Mouse (Mus musculus): ENCODE measurements around the gene Golga2.

Golga2 gene

DNA sequence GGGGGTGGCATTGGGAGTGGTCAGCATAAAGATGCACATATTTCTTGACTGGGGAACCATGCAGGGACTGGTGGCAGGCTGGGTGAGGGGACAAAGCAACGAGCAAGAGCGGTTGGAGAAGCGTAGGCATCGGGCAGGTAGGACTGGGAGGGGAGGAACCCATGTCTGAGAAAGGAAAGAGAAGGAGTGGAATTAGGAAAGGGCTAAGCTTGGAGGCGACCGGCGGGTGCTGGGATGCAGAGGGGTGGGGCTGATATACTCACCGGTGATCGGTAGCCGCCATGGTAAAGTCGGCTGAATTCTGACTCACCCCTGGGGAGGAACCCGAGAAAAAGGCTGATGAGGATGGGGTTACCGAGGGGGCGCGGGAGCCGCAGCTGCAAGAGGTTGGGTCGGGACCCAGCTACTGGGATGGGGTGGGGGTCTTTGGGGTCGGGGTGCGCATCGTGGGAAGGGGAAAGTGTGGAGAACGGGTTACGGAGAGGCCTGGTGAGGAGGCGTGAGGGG lies at the start of gene Golga2:
Gene Golga2 (plus strand): TSS at position 51 of the 507 bp plus-strand sequence.
- peak; percentile 43 to 76 for DNase-seq (ENCODE audit: low spot score in 2 of 2)

DNA sequence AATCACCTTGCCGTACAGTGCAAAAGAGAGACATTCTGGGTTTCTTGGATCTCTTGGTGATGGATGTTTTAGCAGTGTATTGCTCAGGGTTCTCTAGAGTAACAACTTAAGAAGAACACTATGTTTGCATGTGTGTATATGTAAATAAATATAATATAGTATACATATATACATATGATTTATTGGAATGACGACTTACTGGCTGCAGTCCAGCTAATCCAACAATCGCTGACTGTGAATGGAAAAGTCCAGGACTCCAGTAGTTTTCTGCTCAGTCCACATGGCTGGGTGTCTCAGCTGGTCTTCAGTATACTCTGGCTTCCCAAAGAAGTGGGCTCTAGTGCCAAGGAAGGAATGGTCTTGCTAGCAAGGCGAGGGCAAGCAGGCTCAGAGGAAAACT lies 49.6 kb upstream of the Golga2 start:
- no peak for DNase-seq (ENCODE audit: low spot score in 2 of 2)

DNA sequence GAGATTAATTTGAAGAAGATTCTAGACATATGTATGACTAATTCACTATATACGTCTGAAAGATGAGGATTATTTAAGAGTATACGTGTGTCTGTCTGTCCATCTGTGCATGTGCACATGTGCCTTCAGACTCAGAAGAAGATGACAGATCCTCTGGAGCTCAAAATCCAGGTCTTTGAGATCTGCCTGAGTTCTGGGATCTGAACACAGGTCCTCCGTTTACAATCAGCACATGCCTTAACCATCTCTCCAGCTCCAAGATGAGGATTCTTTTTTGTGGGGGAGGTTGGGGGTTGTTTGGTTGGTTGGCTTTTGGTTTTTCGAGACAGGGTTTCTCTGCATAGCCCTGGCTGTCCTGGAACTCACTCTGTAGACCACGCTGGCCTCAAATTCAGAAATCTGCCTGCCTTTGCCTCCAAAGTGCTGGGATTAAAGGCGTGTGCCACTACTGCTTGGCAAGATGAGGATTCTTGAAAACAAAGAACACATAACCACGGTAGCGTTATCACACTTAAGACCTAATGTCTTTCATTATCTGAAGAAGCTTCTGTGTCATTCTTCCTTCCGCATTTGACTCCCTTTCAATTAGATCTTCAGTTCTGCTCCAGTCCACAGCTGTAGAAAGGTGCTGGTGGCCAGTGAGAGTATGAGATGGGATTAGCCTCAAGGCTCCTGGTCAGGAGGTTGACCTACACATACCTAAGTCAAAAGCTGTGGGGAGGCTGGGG lies 48.3 kb upstream of the Golga2 start:
- DNase-seq (ENCODE audit: low spot score in 2 of 2): no peak

DNA sequence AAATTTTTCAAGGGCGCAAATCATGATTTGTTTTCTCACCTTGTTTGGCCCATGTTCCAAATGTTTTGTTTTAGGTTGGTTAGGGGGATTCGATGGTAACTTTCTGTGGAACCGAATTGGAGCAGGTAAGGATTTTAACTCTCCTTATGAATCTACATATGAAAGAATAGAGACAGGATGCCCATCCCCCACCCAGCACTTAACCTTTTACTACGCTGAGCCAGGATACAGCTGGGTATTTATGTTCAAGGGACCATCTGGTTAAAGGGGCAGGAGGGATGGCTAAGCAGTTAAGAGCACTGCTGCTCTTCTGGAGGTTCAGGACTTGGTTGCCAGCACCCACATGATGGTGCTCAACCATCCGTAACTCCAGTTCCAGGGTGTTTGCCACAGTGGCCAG lies 46.6 kb upstream of the Golga2 start:
- no peak for DNase-seq (ENCODE audit: low spot score in 2 of 2)

DNA sequence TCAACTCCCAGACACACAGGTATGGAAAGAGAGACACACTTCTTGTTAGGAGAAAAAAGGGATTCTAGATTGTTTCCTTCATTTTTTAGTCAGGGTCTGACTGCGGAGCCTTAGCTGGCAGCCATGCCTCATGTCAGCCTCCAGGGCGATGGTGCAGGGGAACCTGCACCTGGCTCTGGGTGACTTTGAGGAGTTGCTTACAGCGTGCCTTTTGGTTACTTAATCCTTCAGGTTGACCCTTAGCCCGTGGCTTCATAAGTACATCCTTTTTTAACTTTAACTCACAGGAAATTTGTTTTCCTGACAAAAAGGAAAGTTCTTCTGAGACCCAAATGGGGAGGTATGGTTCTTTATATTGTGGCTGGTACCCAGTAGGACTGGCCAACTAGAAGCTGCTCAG lies 44.2 kb upstream of the Golga2 start:
- DNase-seq (ENCODE audit: low spot score in 2 of 2): no peak

DNA sequence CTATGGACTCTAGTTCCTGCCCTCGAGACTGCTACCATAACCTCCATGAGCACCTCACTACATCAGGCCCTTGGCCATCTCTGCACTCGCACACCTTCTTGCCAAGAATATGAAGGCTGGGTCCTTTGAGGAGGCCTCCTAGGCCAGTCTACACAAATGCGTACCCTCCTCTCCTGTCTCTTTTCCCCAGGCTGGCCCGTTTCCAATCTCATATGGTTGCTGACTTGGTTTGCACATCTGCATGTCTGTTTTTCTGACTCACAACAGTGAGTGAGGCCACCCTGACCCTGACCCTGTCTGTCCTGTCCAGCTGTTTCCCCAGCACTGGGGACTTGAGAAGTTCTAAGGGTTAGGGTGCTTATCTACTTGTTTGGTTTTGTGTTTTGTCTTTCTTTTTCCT lies 40.4 kb upstream of the Golga2 start:
- DNase-seq (ENCODE audit: low spot score in 2 of 2): no peak

DNA sequence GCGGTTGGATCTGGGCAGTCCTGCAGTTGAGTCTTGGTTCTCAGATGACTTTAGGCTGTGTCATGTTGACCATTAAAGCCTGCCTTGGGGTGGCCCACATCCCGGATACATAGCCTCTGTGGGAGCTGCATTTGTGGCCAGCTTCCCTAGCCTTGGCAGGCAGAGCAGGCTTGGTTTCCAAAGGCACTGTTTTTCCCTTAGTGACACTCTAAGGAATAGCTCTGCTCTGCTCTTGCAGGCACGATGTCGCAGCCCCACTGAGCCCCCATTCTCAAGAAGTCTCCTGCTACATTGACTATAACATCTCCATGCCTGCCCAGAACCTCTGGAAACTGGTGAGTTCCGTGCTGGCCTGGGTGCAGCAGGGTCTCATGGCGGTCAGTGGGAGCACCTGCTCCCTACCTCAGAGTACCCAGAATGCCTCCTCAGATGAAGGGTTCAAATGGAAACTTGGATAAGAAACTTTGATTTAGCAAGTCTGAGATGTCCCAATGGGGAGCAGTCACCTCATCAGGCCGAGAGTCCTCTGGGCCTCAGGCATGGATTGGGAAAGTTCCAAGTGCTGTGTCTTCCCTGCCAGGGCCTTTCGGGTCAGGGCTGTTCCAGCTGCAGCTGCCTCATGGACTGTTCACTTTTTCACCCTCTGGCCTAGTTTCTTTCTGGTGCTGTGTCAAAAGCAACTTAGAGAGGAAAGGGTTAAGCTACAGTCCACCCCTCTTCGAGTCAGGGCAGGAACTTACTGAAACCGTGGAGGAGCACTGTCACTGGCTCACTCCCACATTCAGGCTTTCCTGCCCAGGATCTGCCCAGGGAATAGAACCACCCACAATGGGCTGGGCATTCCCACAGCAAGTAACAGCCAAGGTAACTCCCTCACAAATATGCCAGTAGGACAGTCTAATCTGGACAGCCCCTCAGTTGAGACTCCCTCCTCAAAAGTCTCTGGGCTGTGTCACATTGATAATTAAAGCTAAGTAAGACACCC lies 38.5 kb upstream of the Golga2 start:
- no peak for DNase-seq (ENCODE audit: low spot score in 2 of 2)

DNA sequence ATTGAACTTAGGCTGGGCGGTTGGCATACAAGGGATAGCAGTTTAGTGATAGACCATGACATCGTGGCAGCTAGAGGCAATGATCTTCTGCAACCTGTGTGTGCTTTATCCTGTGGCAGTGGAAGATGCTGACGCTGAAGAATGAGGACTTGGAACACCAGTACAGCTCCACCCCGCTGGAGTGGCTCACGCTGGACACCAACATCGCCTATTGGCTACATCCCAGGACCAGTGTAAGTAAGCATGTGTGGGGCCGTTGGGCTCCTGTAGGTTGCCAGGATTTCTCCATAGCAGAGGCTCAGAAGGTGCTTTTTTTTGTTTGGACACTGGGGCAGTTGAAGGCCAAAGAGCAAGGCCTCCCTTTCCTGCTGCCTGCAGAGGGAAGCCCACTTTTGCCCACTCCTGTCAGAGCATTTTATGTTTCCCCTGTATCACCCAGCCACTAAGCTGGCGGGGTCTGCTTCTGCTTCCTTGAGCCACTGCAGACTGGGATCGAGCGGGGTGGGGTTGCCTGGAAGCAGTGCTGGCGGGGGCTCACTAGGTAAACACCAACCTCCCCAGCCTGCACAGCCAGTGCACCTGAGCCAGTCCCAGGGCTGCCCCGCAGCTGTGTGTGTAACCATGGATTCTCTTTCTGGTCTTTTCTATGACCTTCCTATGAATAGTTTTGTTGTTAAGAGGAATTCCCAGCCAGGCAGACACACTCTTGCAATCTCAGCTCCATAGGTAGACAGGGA lies 35.2 kb upstream of the Golga2 start:
- DNase-seq (ENCODE audit: low spot score in 2 of 2): no peak

DNA sequence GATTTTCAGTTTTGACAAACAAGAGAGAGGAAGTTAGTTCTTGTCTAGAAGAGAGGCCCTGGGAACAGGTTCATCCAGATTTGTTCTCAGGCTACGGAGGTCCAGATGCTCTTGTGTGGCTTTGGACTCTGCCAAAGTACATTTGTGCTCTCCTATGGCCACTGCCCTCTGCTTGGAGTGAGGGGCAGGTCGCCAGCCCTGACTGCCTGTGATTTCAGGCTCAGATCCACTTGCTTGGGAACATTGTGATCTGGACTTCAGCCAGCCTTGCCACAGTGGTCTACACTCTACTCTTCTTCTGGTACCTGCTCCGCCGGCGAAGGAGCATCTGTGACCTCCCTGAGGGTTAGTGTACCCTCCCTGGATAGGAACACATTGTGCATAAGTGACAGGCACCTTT lies 34.5 kb upstream of the Golga2 start:
- no peak for DNase-seq (ENCODE audit: low spot score in 2 of 2)

DNA sequence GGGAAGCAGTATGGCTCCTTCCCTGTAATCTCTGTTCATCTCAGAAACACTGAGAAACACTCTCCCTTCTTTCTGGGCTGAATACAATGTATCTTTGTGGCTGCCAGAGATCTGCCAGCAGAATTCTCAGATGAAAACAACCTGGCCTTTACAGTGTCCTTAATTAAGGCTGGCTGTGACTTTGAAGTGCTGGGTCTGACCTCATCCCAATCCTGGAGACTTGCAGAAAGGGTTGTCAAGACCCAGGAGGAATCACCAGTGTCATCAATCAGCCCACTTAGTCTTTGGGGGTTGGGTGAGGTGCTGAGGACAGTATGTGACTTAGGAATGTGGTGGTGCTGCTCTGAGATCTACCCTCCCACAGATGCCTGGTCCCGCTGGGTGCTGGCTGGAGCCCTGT lies 33.8 kb upstream of the Golga2 start:
- DNase-seq (ENCODE audit: low spot score in 2 of 2): no peak

DNA sequence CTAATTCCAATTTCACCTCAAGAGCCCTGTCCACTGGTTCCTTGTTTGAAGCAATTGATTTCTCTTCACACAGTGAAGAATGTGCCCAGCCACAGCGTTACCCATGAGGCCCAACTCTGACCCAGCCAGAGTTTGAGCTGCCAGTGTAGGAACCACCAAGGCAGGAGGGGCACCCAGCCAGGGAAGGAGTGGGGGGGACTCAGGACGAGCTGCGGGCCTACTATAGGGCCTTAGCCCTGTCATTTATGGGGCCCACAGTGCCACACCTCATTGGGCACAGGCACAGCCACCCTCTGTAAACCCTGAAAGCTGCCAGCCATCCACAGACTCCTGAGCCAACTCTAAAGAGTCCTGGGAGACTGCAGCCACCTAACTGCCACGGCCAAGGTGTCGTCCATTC lies 32.6 kb upstream of the Golga2 start:
- no peak for DNase-seq (ENCODE audit: low spot score in 2 of 2)

DNA sequence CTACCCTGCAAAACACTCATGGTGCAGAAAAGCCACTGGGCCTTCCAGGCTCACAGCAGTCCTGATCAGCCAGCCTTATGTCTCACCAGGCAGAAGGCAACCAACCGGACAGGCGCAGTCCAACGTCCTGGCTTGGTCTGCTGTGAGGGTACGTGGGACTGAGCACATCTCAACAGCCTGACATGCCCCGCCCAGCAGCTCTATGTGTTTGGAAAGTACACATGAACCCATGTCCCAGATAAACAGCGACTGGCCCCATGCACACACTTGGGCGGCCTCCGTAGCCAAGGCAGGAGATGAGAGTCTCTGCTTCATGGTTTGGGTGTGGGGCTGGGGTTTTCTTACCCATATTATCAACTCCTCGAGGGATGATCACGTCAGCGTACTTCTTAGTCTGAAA lies 30.9 kb upstream of the Golga2 start:
- no peak for DNase-seq (ENCODE audit: low spot score in 2 of 2)

DNA sequence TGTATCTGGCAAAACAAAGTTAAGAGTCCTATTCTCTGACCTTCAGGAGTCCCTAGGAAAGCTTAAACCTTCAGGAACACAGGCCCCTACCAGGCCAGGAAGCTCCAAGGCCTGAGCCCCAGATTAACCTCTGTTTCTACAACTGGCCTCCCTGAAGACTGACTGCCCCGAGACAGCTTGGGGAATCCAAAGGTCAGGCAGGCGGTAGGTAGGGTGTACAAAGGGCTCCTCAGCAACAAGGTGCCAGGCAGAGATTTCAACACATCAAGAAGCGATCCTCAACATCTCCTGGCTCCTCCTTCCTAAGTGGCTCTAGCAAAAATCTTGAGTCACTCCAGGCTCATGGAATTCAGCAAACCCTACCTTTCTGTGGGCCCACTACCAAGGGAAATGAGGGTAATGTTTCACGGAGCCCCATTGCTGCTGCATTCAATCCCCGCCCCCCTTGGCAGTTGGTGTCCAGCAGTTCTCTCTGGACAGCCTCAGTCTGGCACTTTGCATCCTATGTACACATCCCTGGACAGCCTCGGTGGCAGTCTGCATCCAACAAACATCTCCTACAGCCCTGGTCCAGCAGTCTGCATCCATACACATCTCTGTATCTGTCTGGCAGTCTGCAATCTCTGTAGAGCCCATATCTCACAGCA lies 28.2 kb upstream of the Golga2 start:
- no peak for DNase-seq (ENCODE audit: low spot score in 2 of 2)

DNA sequence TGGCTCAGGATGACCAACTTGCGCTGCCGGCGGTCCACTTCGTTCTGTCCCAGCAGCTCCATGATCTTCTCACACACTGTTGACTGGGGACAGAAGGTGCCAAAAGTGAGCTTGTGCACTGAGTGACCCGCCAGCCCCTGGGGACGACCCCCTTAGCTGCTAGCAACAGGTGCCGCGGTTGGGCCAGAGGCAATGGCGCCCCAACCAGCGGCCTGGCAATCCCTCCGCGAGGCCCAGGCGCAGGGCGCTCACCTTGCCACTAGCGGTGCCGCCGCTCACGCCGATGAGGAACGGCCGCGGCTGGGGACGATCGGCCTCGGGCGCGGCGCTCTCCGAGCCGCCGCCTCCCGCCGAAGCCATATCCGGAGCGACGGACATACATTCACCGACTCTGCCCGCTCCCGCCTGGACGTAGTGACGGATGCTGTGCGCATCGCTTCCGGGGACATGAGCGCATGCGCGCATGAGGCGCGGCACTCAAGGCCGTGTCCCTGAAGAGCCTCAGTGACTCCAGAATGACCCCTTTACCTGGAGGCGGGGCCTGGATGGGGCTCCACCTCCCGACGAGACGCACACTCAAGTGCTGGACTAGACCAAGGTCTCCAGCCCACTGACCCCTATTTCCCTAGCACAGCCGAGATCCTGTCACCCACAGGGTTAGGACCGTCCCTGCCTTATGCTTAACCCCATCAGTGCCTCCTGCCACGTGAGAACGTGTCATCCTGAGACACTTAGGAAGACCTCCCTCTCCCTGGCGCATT lies 27.3 kb upstream of the Golga2 start, which contains the start of gene Uck1:
Gene Uck1 (minus strand): TSS at position 503 of the 761 bp plus-strand sequence.
- peak; percentile 90 to 95 for DNase-seq (ENCODE audit: low spot score in 2 of 2)

DNA sequence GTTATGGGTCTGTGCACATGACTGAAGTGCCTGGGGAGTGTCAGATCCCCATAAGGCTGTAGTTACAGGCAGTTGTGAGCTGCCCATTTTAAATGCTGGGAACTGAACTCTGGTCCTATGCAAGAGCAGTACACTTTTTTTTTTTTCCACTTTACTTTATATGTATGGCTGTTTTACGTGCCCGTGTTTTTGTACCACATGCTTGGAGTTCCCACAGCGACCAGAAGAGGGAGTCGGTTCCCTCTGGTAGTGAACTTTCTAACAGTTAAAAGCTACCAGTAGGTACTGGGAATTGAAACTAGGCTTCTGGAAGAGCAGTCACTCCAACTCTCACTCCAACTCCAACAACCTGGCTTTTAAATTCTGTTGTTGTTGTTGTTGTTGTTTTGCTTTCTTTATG lies 26.5 kb upstream of the Golga2 start:
- DNase-seq (ENCODE audit: low spot score in 2 of 2): peak; percentile 78 to 88

DNA sequence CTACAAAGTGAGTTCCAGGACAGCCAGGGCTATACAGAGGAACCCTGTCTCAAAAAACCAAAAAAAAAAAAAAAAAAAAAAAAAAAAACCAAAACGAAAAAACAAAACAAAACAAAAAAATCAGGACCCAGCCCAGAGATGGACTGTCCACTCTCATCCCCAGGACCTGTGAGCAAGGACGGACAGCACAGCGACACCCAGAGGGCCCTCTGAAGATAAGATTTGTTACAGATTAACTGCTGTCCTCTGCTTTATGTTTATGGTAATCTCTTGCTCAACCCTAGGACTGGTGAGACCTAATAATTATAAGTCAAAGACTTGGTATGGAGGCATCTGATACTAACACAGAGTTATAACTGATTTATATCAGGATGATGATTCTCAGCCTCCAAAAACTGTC lies 11.4 kb upstream of the Golga2 start:
- DNase-seq (ENCODE audit: low spot score in 2 of 2): no peak

DNA sequence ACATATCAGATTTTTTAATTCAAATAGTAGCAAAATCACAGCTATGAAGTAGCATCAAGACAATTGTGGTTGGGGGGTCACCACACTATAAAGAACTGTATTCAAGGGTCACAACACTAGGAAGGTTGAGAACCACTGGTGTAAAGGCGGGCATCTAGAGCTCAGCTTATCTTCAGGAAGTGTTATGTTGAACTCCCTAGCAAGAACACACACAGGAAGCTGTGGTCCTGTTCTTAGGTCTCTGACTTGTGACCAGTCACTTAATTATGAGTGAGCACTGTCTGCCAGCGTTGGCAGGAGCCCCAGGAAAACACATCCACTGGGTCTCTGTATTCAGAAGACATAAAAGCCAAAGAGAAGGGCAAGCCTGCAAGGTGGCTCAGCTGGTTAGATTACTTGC lies 4.9 kb upstream of the Golga2 start:
- DNase-seq (ENCODE audit: low spot score in 2 of 2): no peak

DNA sequence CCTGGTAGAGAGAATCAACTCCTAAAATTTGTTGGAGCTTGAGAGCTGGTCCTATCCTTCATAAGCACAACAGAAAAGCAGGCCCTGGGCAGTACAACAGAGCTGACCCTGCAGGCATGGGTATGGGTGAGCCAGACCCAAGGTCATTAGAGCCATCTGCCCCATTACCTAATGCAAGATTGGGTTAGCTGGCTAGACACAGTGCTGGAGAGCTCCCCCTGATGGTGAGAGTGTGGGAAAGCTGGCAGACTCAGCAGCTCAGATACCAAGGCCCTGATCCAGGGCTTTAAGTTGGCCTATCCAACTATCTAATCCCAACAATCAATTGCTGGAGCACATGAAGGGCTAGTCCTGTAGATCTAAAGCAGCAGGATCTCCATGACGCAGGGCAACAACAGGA lies 4.5 kb upstream of the Golga2 start:
- peak; percentile 56 to 79 for DNase-seq (ENCODE audit: low spot score in 2 of 2)

DNA sequence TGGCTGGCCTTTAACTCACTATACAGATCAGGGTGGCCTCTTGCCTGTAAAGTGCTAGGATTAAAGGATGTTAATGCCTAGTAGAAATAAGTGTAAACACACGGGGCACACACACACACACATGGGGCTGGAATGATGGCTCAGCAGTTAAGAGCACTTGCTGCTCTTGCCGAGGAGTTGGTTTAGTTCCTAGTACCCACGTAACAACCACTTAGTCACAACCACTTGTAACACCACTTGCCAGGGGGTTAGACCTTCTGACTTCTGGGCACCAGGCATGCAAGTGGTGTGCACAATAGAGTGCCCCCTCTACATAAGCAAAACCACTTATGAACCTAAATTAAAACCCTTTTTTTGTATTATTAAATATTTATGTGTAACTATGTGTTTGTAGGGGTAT lies 3.2 kb upstream of the Golga2 start:
- no peak for DNase-seq (ENCODE audit: low spot score in 2 of 2)

DNA sequence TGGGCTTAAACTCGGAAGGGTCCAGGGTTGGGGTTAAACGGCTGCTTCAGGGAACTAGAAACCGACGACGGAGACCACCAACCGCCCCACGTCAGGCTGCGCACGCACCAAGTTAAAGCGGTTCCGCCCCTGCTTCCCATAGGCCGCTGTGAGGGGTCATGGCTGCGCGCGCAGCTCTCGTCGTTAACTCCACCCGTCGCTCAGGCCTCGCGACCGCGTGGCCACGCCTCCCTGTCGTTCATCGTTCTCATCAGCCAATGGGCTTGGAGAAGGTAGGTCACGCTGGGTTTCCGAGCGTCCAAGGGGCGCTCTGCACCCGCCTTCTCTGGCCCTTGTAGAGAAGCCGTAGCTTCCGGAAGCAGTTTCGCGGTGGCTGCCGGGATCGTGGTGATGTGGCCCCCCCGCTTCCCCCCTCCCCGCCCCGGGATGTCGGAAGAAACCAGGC lies 761 bp downstream of the Golga2 start, which contains the start of gene Swi5:
Gene Swi5 (minus strand): TSS at position 153 of the 445 bp plus-strand sequence.
- peak; percentile 99 to 100 for DNase-seq (ENCODE audit: low spot score in 2 of 2)

Measured in spleen, postnatal 4 days (tissue).